Mouse (Mus musculus) testis, adult 2 months (tissue): Measurements from ENCODE around the gene Ralgds. TPM values are rescaled to one million over a fixed set of nuclear protein-coding genes. Genes with fewer than 3 reads are reported as not detected.
A peak's percentile ranks its signal among the peaks of the same experiment; 100 is the strongest.

ENCODE experiments used
- H3K27ac ChIP-seq: fragments of 200-500 bp; 2 replicates; pipeline ENCODE4 v1.5.1; 2012; ENCODE audit warnings: low read depth, low read length; ENCODE audit not compliant: control insufficient read depth, insufficient read depth
- H3K27me3 ChIP-seq: fragments of 200-500 bp; 2 replicates; pipeline ENCODE4 v1.6.1; 2012; ENCODE audit warnings: mild to moderate bottlenecking, low read length, moderate library complexity; ENCODE audit not compliant: control insufficient read depth, insufficient read depth
- H3K36me3 ChIP-seq: fragments of 200-500 bp; 2 replicates; pipeline ENCODE4 v1.6.1; 2012; ENCODE audit warnings: mild to moderate bottlenecking, low read length; ENCODE audit not compliant: control insufficient read depth, insufficient read depth
- H3K4me1 ChIP-seq: fragments of 200-500 bp; 2 replicates; pipeline ENCODE4 v1.6.1; 2012; ENCODE audit warnings: low read length; ENCODE audit not compliant: control insufficient read depth, insufficient read depth
- H3K4me3 ChIP-seq: fragments of 200-500 bp; 2 replicates; pipeline ENCODE4 v1.5.1; 2012; ENCODE audit warnings: low read depth, mild to moderate bottlenecking, low read length, moderate library complexity, mixed read lengths; ENCODE audit not compliant: control insufficient read depth
- CTCF ChIP-seq: fragments of 200-500 bp; IDR thresholded peaks from 2 replicates; pipeline ENCODE4 v1.5.1; 2012; ENCODE audit warnings: low read depth, mild to moderate bottlenecking, inconsistent platforms, low read length, moderate library complexity; ENCODE audit not compliant: control insufficient read depth, insufficient read depth, insufficient replicate concordance
- POLR2A ChIP-seq: fragments of 200-500 bp; IDR thresholded peaks from 2 replicates; pipeline ENCODE4 v1.6.1; 2012; ENCODE audit warnings: low read depth, mild to moderate bottlenecking, inconsistent platforms, low read length, moderate library complexity; ENCODE audit not compliant: control insufficient read depth
- polyA plus RNA-seq: library from polyadenylated mRNA; depleted of rRNA; stranded (reverse); fragments of >200 nt; gene quantifications from 2 replicates; pipeline ENCODE4 v1.2.3, GENCODE M21; 2012; rRNA removed

Gene Ralgds
- polyA plus RNA-seq, 1 experiment = 147 TPM

DNA sequence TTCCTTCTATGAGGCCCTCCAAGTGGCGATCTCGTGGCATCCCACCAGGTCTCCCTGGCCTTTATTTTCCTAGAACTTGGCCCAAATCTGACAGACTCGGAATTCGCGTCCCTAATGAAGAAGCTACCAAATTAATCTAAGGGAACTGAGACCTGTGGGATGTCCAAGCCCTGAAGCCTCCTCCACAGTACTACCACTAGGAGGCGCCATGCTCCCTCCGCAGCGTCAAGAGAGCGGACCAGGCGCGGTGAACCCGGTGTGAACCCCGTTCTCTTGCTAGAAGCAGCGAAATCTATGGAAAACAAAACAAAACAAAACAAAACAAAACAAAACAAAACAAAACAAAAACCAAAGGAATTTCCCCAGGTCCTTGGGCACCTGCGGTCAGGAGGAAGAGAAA lies 79.9 kb downstream of the Ralgds start:
- TF ChIP-seq CTCF = peak; percentile 92
- no peak for TF ChIP-seq POLR2A
- Histone ChIP-seq H3K27me3 (no peaks in the 10 kb centered on the region), H3K4me3 (peak overlapping the region; percentile 20), H3K4me1 (no peaks in the 10 kb centered on the region), H3K27ac (no peak overlapping the region), H3K36me3 (no peaks in the 10 kb centered on the region)

DNA sequence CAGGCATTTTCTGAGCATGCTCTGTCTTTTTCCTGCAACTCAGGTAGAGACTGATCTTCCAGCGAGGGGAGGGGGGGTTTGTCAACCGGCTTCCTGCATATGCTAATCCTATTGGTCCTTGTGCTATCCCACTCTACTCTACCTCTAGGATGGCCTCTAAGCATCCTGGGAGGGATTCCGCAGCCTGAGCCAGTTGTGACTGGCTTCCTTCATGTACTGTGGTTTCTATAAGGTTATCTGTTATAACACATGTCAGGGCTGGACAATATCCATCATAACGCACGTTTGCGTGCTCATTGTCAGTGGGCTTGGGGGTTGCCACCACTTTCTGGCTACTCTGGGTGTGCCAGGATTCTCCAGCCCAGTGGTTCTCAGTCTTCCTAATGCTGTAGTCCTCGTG lies 83.1 kb downstream of the Ralgds start:
- Histone ChIP-seq H3K27ac (no peak overlapping the region), H3K27me3 (no peaks in the 10 kb centered on the region), H3K36me3 (no peaks in the 10 kb centered on the region), H3K4me3 (no peak overlapping the region), H3K4me1 (no peaks in the 10 kb centered on the region)
- no peak for TF ChIP-seq POLR2A
- TF ChIP-seq CTCF = no peak

DNA sequence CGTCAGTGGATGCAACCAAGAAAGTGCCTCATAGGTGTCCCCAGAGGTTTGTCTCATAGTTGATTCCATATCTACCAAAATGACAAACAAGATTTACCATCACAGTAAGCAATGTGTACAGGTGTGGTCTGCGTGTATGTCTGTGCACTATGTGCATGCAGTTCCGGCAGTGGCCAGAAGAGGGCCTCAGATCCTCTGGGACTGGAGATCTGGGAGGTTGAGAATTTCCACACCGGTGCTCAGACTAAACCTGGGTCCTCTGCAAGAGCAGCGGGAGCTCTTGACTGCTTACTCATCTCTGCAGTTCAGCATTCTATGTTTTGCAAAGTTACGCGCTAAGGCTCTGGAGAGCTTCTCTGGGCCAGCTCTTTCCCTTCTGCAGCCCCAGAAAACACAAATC lies 84.1 kb downstream of the Ralgds start:
- H3K4me3 ChIP-seq = no peak overlapping the region
- H3K27ac ChIP-seq = no peak overlapping the region
- peaks cover 1% of the 10 kb centered on the region for H3K4me1 ChIP-seq
- TF ChIP-seq CTCF (peak; percentile 87; the same call in 1 of the 2 replicates), POLR2A (no peak)
- H3K27me3 ChIP-seq = no peaks in the 10 kb centered on the region
- H3K36me3 ChIP-seq = no peaks in the 10 kb centered on the region

DNA sequence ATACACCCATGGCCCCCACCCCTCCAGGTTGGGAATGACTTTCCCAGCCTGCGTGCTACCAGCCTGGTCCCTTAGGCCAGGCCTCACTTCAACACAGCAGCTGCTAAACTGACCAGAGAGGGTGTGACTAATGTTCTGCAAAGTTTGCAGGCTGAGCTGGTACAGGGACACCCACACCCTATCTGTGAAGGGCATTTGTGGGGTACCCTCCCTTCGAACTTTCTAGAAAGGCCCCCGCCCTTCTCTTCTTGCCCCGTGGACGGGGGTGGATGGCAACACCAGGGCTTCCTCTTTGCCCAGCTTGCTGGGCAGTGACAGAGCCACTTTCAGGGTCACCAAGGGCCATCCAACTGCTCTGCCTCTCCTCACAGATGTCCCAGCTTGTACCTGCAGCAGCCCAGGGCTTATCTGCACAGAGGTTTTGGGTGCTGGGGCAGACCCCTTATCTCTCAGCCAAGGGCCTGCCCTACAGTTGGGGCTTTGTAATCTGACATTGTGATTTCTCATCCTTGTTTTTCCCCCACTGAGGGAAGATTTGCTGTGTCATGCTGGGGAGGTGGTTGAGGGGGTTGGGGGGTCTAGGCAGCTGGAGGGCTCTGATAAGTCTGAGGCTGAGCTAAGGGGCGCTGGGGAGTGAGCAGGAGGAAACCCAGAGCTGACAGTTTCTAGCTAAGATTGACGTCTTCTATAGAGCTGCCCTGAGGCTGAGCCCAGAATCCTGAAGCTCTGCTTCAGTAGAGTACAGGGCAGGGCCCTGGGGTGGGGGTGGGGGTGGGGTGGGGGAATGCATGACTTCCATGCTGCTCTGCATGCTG lies 85.0 kb downstream of the Ralgds start:
- Histone ChIP-seq H3K27ac (no peak overlapping the region), H3K27me3 (no peaks in the 10 kb centered on the region), H3K4me1 (peaks cover 5% of the 10 kb centered on the region), H3K4me3 (no peak overlapping the region), H3K36me3 (no peaks in the 10 kb centered on the region)
- TF ChIP-seq POLR2A (no peak), CTCF (no peak)

DNA sequence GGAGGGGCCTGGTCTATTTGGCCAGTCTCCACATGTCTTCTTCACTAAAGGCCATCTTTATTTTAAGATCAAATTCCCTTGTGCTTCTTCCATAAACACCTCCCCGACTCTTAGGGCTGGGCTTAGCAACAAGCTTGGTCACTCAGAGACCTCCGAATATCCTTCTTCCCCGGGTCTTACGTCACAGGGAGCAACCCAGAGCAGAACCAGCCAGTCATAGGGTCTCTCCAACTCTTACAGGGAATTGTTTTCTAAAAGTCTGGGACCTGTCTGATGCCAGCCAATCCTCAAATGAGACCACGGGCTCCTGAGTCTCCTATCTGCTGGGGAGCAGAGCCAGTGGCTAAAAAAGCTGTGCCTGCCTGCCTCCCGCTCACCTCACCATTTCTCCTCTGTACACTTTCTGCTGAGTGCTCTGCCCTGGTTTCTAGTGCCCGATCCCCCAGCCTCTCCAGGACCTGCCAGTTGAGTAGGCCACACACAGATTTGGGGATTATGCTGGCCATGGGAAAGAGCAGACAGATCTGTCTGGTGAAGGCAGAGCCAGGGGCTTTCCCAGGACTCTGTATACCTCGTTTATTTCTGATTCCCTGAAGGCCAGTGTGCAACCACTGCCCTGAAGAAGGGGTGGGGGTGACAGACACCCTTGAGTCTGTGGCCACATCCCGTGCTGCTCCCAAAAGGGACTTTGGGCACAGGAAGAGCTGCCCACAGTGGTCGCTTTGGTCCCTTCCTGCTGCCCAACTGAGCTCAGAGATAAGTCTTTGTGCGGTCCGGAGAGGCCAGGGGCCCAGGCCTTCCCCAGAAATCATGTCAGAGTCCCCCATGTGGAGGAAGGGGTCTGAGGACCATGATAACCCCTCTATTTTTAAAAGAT lies 86.0 kb downstream of the Ralgds start:
- no peak overlapping the region for H3K4me3 ChIP-seq
- no peak overlapping the region for H3K27ac ChIP-seq

DNA sequence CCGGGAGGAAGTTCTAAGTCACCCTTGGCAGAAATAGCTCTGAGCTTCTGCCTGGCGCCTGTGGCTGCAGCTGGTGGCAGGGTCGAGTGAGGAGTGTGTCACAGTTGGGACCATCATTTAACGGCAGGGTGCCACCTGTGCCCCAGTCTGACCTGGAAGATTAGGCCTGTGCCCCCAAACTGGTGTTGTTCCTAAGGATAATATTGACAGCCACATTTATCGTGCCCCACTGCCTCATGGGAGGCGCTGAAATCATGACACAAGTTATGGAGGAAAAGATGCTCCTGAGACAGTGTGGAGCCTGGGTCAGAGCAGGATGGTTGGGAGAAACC lies 86.6 kb downstream of the Ralgds start:
- H3K36me3 ChIP-seq = no peaks in the 10 kb centered on the region
- H3K4me3 ChIP-seq = no peak overlapping the region
- H3K27ac ChIP-seq = no peak overlapping the region
- no peak for TF ChIP-seq CTCF
- peaks cover 5% of the 10 kb centered on the region for H3K4me1 ChIP-seq
- H3K27me3 ChIP-seq = no peaks in the 10 kb centered on the region

More for the DNA sequence above, 86.0 kb downstream of the Ralgds start:
- Histone ChIP-seq H3K36me3 (no peaks in the 10 kb centered on the region), H3K27me3 (no peaks in the 10 kb centered on the region), H3K4me1 (peaks cover 5% of the 10 kb centered on the region)
- TF ChIP-seq CTCF = no peak
- no peak for TF ChIP-seq POLR2A

DNA sequence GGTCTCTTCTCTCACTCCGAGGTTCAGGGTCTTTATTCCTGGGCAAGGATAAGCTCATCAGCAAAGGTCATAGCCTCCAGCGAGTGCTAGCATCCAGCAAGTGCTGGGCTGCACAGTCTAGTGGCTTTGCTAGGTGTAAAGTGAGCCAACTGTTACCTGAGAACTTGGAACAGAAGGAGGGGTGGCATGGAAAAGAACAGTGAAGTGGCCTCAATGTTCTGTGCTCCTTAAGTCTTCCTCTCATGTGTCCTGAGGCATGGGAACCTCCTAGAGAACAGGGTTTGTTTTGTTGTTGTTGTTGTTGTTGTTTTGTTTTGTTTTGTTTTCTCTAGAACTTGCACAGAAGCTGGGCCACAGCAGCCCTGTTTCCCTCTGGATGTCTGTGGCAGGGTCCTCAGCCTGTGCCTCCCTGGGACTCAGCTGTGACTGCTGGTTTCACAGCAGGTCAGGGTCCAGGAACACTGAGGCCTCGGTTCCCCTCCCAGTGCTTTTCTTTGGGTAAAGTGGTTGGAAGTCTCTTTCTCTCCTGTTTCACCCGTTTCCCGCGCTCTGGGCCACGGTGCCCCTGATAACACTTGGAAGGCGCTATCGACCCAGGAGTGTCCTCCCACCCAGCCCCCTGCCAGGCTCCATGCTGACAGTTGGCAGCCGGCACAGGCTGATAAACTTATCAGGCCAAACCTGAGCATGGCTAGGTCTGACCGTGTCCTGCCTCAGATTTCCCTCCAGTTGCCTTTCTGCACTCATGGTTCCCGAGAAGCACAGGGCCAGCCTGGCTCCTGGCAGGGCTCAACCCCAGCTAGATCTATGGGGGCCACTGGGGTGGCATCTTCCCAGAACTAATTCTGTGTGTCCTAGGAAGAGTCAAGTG lies 89.0 kb downstream of the Ralgds start:
- no peak for TF ChIP-seq POLR2A
- TF ChIP-seq CTCF = no peak
- H3K27ac ChIP-seq = no peak overlapping the region
- H3K4me1 ChIP-seq = peaks cover 5% of the 10 kb centered on the region
- H3K4me3 ChIP-seq = no peak overlapping the region
- H3K27me3 ChIP-seq = no peaks in the 10 kb centered on the region
- no peaks in the 10 kb centered on the region for H3K36me3 ChIP-seq

Other genes with a start within 250 kb of the Ralgds start
- 11.9 and 13.0 TPM in 2 replicates for gene Ppp1r26, start 66.3 kb upstream of the Ralgds start, polyA plus RNA-seq
- 49.9 and 54.6 TPM in 2 replicates for gene 1700007K13Rik, start 46.8 kb upstream of the Ralgds start, polyA plus RNA-seq
- 22.1 and 24.9 TPM in 2 replicates for gene Mrps2, start 45.1 kb upstream of the Ralgds start, polyA plus RNA-seq
- 3.1 and 4.5 TPM in 2 replicates for gene Gbgt1, start 16.2 kb upstream of the Ralgds start, polyA plus RNA-seq
- 0.47 and 0.78 TPM in 2 replicates for gene Gm10134, start 7.0 kb upstream of the Ralgds start, polyA plus RNA-seq
- 0.24 and 0.47 TPM in 2 replicates for gene Cel, start 50.3 kb downstream of the Ralgds start, polyA plus RNA-seq
- gene Gtf3c5, start 70.6 kb downstream of the Ralgds start, polyA plus RNA-seq = 17.3 and 17.7 TPM in 2 replicates
- gene Gfi1b, start 108.9 kb downstream of the Ralgds start, polyA plus RNA-seq = 1.0 and 1.3 TPM in 2 replicates
- 20.3 and 21.6 TPM in 2 replicates for gene Tsc1, start 128.1 kb downstream of the Ralgds start, polyA plus RNA-seq
- gene Spaca9, start 186.6 kb downstream of the Ralgds start, polyA plus RNA-seq = 1,393 and 1,506 TPM in 2 replicates
- gene Ak8, start 187.0 kb downstream of the Ralgds start, polyA plus RNA-seq = 294 and 299 TPM in 2 replicates